17 mouse cellular contexts compared by ENCODE assay signal in genomic region chr17:29800096-29800455, GRCm38 (mm10).
A peak's percentile ranks its signal among the peaks of the same experiment; 100 is the strongest.
DNase-seq lines count a peak whose midpoint lies in the region; ATAC-seq and TF ChIP-seq lines count a peak whose summit lies in the region.
"Had no signal": no experiment of that assay in that cellular context is flagged by ENCODE, and none has a peak within 500 bp of the region (broad histone marks: within the 10 kb centered on the region; RNA-seq: fewer than 3 reads in every experiment).

No protein-coding gene starts in this region.

- 0 out of 2 replicates have a peak, but pooled peaks cover 4% of the 10 kb centered on the region for H3K9me3 ChIP-seq in E14TG2a.4 (ENCODE audit: low read length)
- 0 out of 2 replicates have a peak, but pooled peaks cover 3% of the 10 kb centered on the region for H3K9me3 ChIP-seq in forebrain, embryonic 12.5 days
- H3K9me3 ChIP-seq: embryonic facial prominence, embryonic 12.5 days had no signal

- no peak for ATAC-seq in forebrain, embryonic 12.5 days (ENCODE audit: low FRiP score)
- ATAC-seq: forebrain, embryonic 14.5 days; forebrain, embryonic 16.5 days had no signal

- peaks cover 68% of the 10 kb centered on the region for H3K4me1 ChIP-seq in E14TG2a.4 (replicated peaks; ENCODE audit: low read depth, low read length)
- peaks cover 2% of the 10 kb centered on the region; the same call in 1 of the 2 replicates for H3K4me1 ChIP-seq in cerebellum, adult 2 months (ENCODE audit: control insufficient read depth, insufficient read depth, low read length)
- peaks cover 28% of the 10 kb centered on the region for H3K4me1 ChIP-seq in forebrain, embryonic 12.5 days

- TF ChIP-seq CTCF in E14TG2a.4 (conservative IDR thresholded peaks at IDR 0.05; ENCODE audit: low read length): no peak
- TF ChIP-seq CTCF in cerebellum, adult 2 months (IDR thresholded peaks at IDR 0.05; ENCODE audit: borderline replicate concordance, insufficient read depth, low read depth, low read length): no peak

- H3K4me3 ChIP-seq in E14TG2a.4 (replicated peaks; ENCODE audit: low read length): peak overlapping the region; percentile 43; the same call in 1 of the 2 replicates
- H3K4me3 ChIP-seq in cerebellum, adult 2 months (replicated peaks; ENCODE audit: insufficient read depth, low read depth, low read length): no peak overlapping the region
- H3K4me3 ChIP-seq in forebrain, embryonic 12.5 days (replicated peaks): no peak overlapping the region
- H3K4me3 ChIP-seq: embryonic facial prominence, embryonic 10.5 days; embryonic facial prominence, embryonic 12.5 days had no signal

- DNase-seq in ES-CJ7 (ENCODE audit: low read depth, low spot score) (peak; percentile 54), ZHBTc4 (ENCODE audit: low read depth, low spot score) (peak; percentile 59)
- DNase-seq in cerebellum, adult 2 months: no peak
- DNase-seq: adrenal gland, adult 2 months; adrenal gland, postnatal 10 days; adrenal gland, postnatal 25 days; cerebellum, adult 11 months; cerebellum, adult 18-20 months; cerebellum, adult 9-10 months; cerebellum, postnatal 10 days; cerebellum, postnatal 25 days had no signal

- no peak overlapping the region for H3K4me2 ChIP-seq in forebrain, embryonic 12.5 days
- H3K4me2 ChIP-seq: embryonic facial prominence, embryonic 12.5 days had no signal

- no peak for TF ChIP-seq POLR2A in cerebellum, adult 2 months (IDR thresholded peaks at IDR 0.05; ENCODE audit: borderline replicate concordance, insufficient read depth, low read length)

- H3K27me3 ChIP-seq in E14TG2a.4 (ENCODE audit: insufficient read depth, low read length): peaks cover 8% of the 10 kb centered on the region; the same call in 1 of the 2 replicates
- no peaks in the 10 kb centered on the region for H3K27me3 ChIP-seq in cerebellum, adult 2 months (ENCODE audit: control insufficient read depth, insufficient read depth, low read length)
- peaks cover 19% of the 10 kb centered on the region; the same call in 1 of the 2 replicates for H3K27me3 ChIP-seq in forebrain, embryonic 12.5 days
- H3K27me3 ChIP-seq: embryonic facial prominence, embryonic 12.5 days had no signal

- H3K9ac ChIP-seq in forebrain, embryonic 12.5 days: no peak overlapping the region
- H3K9ac ChIP-seq: embryonic facial prominence, embryonic 12.5 days had no signal

- no peaks in the 10 kb centered on the region for H3K36me3 ChIP-seq in E14TG2a.4 (ENCODE audit: insufficient read depth, low read length)
- no peaks in the 10 kb centered on the region for H3K36me3 ChIP-seq in forebrain, embryonic 12.5 days (replicated peaks)
- H3K36me3 ChIP-seq: embryonic facial prominence, embryonic 10.5 days; embryonic facial prominence, embryonic 12.5 days had no signal

- 90% methylated on average over 6 of the region's 6 CpGs for WGBS in cerebellum, adult 2 months
- 57% methylated on average over 6 of the region's 6 CpGs for WGBS in forebrain, embryonic 12.5 days

- no peak overlapping the region for H3K27ac ChIP-seq in cerebellum, adult 2 months (ENCODE audit: insufficient read depth, low read length)
- H3K27ac ChIP-seq in forebrain, embryonic 12.5 days: no peak overlapping the region
- H3K27ac ChIP-seq: embryonic facial prominence, embryonic 10.5 days; embryonic facial prominence, embryonic 12.5 days had no signal

Comparison
In these comparisons a context has a peak if more than half of its experiments do, and no peak if none do; other contexts are left out.
1. DNase-seq: peak in ES-CJ7 (single experiment) and ZHBTc4 (single experiment); none in cerebellum, adult 2 months (0 of 2).